Mouse (Mus musculus) kidney, adult 2 months (tissue): ENCODE measurements around the gene Srrt. TPM values are rescaled to one million over a fixed set of nuclear protein-coding genes. Genes with fewer than 3 reads are reported as not detected.

Experiments
- DNase-seq: peaks from one replicate; pipeline ENCODE4 v3.0.0; 2021
- H3K27ac ChIP-seq: fragments of 200-500 bp; 2 replicates; pipeline ENCODE4 v1.5.1; 2012; ENCODE audit warnings: low read depth, low read length, control low read depth, inconsistent platforms; ENCODE audit not compliant: insufficient read depth
- H3K27me3 ChIP-seq: fragments of 200-500 bp; replicated peaks from 2 replicates; pipeline ENCODE4 v1.6.1; 2012; ENCODE audit warnings: mild to moderate bottlenecking, moderate library complexity, low read length, inconsistent platforms; ENCODE audit not compliant: control insufficient read depth, insufficient read depth
- H3K36me3 ChIP-seq: fragments of 200-500 bp; 2 replicates; pipeline ENCODE4 v1.6.1; 2012; ENCODE audit warnings: mild to moderate bottlenecking, moderate library complexity, low read length, inconsistent platforms; ENCODE audit not compliant: control insufficient read depth, insufficient read depth
- H3K4me1 ChIP-seq: fragments of 200-500 bp; 2 replicates; pipeline ENCODE4 v1.6.1; 2011; ENCODE audit warnings: low read length; ENCODE audit not compliant: control insufficient read depth, insufficient read depth
- H3K4me3 ChIP-seq: fragments of 200-500 bp; 2 replicates; pipeline ENCODE4 v1.5.1; 2011; ENCODE audit warnings: mild to moderate bottlenecking, low read depth, low read length, control low read depth; ENCODE audit not compliant: insufficient read depth
- CTCF ChIP-seq: fragments of 200-500 bp; conservative IDR thresholded peaks from 2 replicates; pipeline ENCODE4 v1.5.1; 2011; ENCODE audit warnings: low read depth, mild to moderate bottlenecking, control low read depth, low read length, moderate library complexity, mixed read lengths; ENCODE audit not compliant: insufficient read depth, insufficient read length
- POLR2A ChIP-seq: fragments of 200-500 bp; IDR thresholded peaks from one replicate; pipeline ENCODE4 v1.6.1; 2011; ENCODE audit warnings: low read depth, low read length, control low read depth
- WGBS: fragments of 180-500 bp; shearing (Covaris S2); methylation state at CpG from one replicate; pipeline ENCODE4 v1.1.7; 2018; 5-methylcytosine and 5-hydroxymethylcytosine counted together
- polyA plus RNA-seq: library from polyadenylated mRNA; depleted of rRNA; stranded (reverse); fragments of >200 nt; gene quantifications from 2 replicates; pipeline ENCODE4 v1.2.3, GENCODE M21; 2012

The Srrt gene
- polyA plus RNA-seq, 1 experiment: 83.0 TPM

DNA sequence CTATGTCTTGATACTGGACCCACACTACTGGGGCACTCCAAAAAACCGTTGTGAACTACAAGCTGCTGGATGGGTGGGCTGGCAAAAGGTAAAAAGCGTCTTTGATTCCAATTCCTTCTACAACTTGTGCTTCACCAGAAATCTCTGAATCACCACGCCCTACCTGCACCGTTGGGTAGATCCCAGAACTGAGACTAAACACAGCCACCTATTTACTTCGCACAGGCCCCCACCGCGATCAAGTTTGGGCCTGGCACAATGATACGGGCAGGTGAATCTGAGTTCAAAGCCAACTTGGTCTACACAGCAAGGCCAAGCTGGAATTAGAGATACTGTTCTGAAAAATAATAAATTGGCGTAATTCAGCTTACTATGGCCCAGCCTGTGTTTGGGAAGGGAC is 12.2 kb downstream of the Srrt start:
- TF ChIP-seq POLR2A: no peak
- TF ChIP-seq CTCF: no peak
- Histone ChIP-seq H3K36me3 (peaks cover 3% of the 10 kb centered on the region), H3K4me3 (no peak overlapping the region), H3K27me3 (no peaks in the 10 kb centered on the region), H3K4me1 (no peaks in the 10 kb centered on the region; the same call in 1 of the 2 replicates), H3K27ac (no peak overlapping the region)
- 78% methylated on average over 9 of the region's 9 CpGs for WGBS
- no peak for DNase-seq

DNA sequence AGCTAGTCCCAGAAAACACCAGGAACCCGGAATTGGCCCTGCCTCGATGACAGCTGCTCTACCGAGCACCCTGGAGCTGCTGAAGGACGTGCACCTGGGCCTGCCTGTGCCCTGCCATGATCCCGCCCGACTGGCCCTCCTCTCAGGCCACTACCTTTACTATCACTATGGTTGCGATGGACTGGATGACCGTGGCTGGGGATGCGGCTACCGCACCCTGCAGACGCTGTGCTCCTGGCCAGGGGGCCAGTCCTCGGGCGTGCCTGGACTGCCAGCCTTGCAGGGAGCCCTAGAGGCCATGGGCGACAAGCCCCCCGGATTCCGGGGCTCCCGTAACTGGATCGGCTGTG is 12.8 kb downstream of the Srrt start:
- H3K27ac ChIP-seq: peak overlapping the region; percentile 63
- DNase-seq: no peak
- TF ChIP-seq CTCF (no peak), POLR2A (no peak)
- WGBS: 5% methylated on average over 18 of the region's 18 CpGs
- no peaks in the 10 kb centered on the region for H3K36me3 ChIP-seq
- no peaks in the 10 kb centered on the region; the same call in 1 of the 2 replicates for H3K4me1 ChIP-seq
- peak overlapping the region; percentile 77 for H3K4me3 ChIP-seq
- H3K27me3 ChIP-seq: no peaks in the 10 kb centered on the region

- DNase-seq: peak; percentile 98
- no peak for TF ChIP-seq CTCF
- TF ChIP-seq POLR2A: no peak
- under 1% methylated on average over 52 of the region's 52 CpGs for WGBS
Observed at GRCm38 (mm10) chr5:137293839-137294743, 13.4 kb downstream of the Srrt start, which contains the start of gene Ufsp1. Gene Ufsp1 (plus strand): TSS chr5:137294629.

DNA sequence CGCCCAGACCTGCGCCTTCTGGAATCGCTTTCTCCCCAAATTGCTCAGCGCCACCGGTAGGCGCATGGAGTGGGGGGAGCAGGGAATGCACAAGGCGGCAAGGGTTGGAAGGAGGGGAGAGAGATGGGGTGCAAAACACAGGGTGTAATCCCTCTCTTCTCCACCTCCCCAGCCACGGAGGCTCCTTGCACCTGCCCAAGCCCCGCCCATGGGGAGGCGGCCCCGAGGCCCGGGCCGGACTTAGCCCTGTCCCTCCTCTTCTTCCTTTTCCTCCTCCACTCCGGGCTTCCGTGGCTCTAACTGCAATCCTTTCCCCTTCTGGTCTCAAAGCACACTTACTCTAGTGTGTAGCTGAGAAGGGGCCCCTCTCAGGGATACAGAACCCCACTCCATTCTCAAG is 14.2 kb downstream of the Srrt start:
- H3K4me1 ChIP-seq: no peaks in the 10 kb centered on the region; the same call in 1 of the 2 replicates
- TF ChIP-seq CTCF: peak; percentile 18; the same call in 1 of the 2 replicates
- peak; percentile 11 for TF ChIP-seq POLR2A
- H3K27me3 ChIP-seq: no peaks in the 10 kb centered on the region; the same call in 1 of the 2 replicates
- peak overlapping the region; percentile 85 for H3K27ac ChIP-seq
- WGBS: under 1% methylated on average over 15 of the region's 15 CpGs
- peak overlapping the region; percentile 79 for H3K4me3 ChIP-seq
- DNase-seq: peak; percentile 92
- H3K36me3 ChIP-seq: no peaks in the 10 kb centered on the region

More at GRCm38 (mm10) chr5:137293839-137294743, 13.4 kb downstream of the Srrt start, which contains the start of gene Ufsp1:
- Histone ChIP-seq H3K4me3 (peak within 1 kb of the TSS; percentile 79), H3K27ac (peak within 1 kb of the TSS; percentile 85), H3K27me3 (no peaks in the 10 kb centered on the region), H3K4me1 (no peaks in the 10 kb centered on the region; the same call in 1 of the 2 replicates), H3K36me3 (no peaks in the 10 kb centered on the region)

DNA sequence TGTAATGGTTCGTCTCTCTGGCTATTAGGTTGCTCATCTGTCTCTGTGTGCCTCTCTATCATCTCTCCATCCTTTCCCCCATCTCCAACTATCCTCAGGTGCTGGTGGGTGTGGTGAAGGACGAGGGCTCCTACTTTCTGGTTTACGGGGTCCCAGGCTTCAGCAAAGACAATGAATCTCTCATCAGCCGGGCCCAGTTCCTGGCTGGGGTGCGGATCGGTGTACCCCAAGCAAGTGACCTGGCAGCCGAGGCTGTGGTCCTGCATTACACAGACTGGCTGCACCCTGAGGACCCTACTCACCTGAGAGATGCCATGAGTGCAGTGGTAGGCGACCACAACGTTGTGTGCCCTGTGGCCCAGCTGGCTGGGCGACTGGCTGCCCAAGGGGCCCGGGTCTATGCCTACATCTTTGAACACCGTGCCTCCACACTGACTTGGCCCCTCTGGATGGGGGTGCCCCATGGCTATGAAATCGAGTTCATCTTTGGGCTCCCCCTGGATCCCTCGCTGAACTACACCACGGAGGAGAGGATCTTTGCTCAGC is 16.0 kb downstream of the Srrt start:
- Histone ChIP-seq H3K36me3 (no peaks in the 10 kb centered on the region), H3K27ac (no peak overlapping the region), H3K4me1 (no peaks in the 10 kb centered on the region; the same call in 1 of the 2 replicates), H3K27me3 (no peaks in the 10 kb centered on the region; the same call in 1 of the 2 replicates), H3K4me3 (no peak overlapping the region)
- 81% methylated on average over 15 of the region's 15 CpGs for WGBS
- no peak for TF ChIP-seq CTCF
- TF ChIP-seq POLR2A: no peak
- no peak for DNase-seq

- H3K27ac ChIP-seq: no peak overlapping the region
- no peaks in the 10 kb centered on the region for H3K36me3 ChIP-seq
- peak; percentile 77 for DNase-seq
- no peak overlapping the region for H3K4me3 ChIP-seq
- H3K4me1 ChIP-seq: no peaks in the 10 kb centered on the region; the same call in 1 of the 2 replicates
- no peaks in the 10 kb centered on the region; the same call in 1 of the 2 replicates for H3K27me3 ChIP-seq
- TF ChIP-seq CTCF (peak; percentile 69), POLR2A (no peak)
- 26% methylated on average over 15 of the region's 15 CpGs for WGBS
Observed at GRCm38 (mm10) chr5:137290677-137291076, 16.8 kb downstream of the Srrt start.
